ENCODE assay signal across 11 mouse cellular contexts in the genomic region with DNA sequence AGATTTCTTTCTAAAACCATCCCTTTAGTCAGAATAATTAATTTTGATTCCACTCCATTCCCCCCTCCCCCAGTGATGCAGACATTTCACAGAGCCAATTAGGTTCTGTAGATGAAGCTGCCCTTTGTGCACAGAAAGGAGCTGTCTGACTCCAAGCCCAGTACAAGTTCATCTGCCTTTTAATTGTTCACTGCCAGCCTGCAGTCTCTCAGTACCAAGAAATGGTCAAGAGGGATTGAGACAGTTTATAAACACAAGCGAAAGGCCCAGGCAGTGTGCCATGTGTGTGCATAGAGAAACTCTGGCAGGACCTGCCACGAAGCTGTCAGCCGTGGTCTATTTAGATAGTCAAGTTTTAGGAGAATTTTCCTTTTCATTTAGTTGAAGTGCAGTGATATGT.
DNase-seq lines count a peak whose midpoint lies in the region; ATAC-seq lines count a peak whose summit lies in the region.
"Had no signal": no experiment of that assay in that cellular context is flagged by ENCODE, and none has a peak within 500 bp of the region (broad histone marks: within the 10 kb centered on the region; RNA-seq: fewer than 3 reads in every experiment).

No protein-coding gene starts in this region.

- DNase-seq in kidney, adult 9 months: peak; percentile 19
- peak; percentile 73 for DNase-seq in lung, postnatal 14 days
- DNase-seq in frontal cortex, postnatal 14 days (ENCODE audit: low spot score in 2 of 2): no peak
- no peak for DNase-seq in layer of hippocampus, adult 11-12 months (ENCODE audit: low spot score)
- no peak for DNase-seq in c-Kit-positive CD71-positive TER-119-positive erythroid progenitor cells, embryonic 14.5 days (ENCODE audit: low spot score)

- no peak overlapping the region for H3K9ac ChIP-seq in kidney, embryonic 16.5 days (replicated peaks; ENCODE audit: low read length)
- no peak overlapping the region for H3K9ac ChIP-seq in forebrain, embryonic 15.5 days (replicated peaks)
- H3K9ac ChIP-seq: embryonic facial prominence, embryonic 12.5 days; midbrain, embryonic 12.5 days had no signal

- H3K4me2 ChIP-seq in kidney, embryonic 16.5 days (replicated peaks; ENCODE audit: low read depth, low read length): no peak overlapping the region
- H3K4me2 ChIP-seq in forebrain, embryonic 15.5 days (replicated peaks): no peak overlapping the region
- H3K4me2 ChIP-seq: embryonic facial prominence, embryonic 12.5 days; midbrain, embryonic 12.5 days had no signal

- no peak for ATAC-seq in kidney, embryonic 16.5 days (ENCODE audit: low FRiP score, low TSS enrichment)
- peak; percentile 60 for ATAC-seq in forebrain, embryonic 15.5 days (replicated peaks)
- ATAC-seq: Patski had no signal

- peaks cover 25% of the 10 kb centered on the region for H3K4me1 ChIP-seq in kidney, embryonic 16.5 days (ENCODE audit: insufficient read depth, low read length)
- peaks cover 15% of the 10 kb centered on the region for H3K4me1 ChIP-seq in brown adipose tissue, adult 24 weeks (ENCODE audit: control insufficient read depth, insufficient read depth, insufficient read length, low read length)
- H3K4me1 ChIP-seq in forebrain, embryonic 15.5 days: peaks cover 22% of the 10 kb centered on the region

- 73% methylated on average over 3 of the region's 3 CpGs for WGBS in kidney, embryonic 16.5 days
- 19% methylated on average over 3 of the region's 3 CpGs for WGBS in forebrain, embryonic 15.5 days

- H3K4me3 ChIP-seq in kidney, embryonic 16.5 days (ENCODE audit: low read length): no peak overlapping the region
- no peak overlapping the region for H3K4me3 ChIP-seq in brown adipose tissue, adult 24 weeks (ENCODE audit: insufficient read depth, low read depth, low read length)
- no peak overlapping the region for H3K4me3 ChIP-seq in forebrain, embryonic 15.5 days
- H3K4me3 ChIP-seq: embryonic facial prominence, embryonic 12.5 days; midbrain, embryonic 12.5 days had no signal

- H3K9me3 ChIP-seq in kidney, embryonic 16.5 days (ENCODE audit: low read length): no peaks in the 10 kb centered on the region
- H3K9me3 ChIP-seq in forebrain, embryonic 15.5 days: no peaks in the 10 kb centered on the region
- H3K9me3 ChIP-seq: embryonic facial prominence, embryonic 12.5 days; midbrain, embryonic 12.5 days had no signal

- H3K36me3 ChIP-seq in kidney, embryonic 16.5 days (ENCODE audit: insufficient read depth, low read length): no peaks in the 10 kb centered on the region
- H3K36me3 ChIP-seq in forebrain, embryonic 15.5 days: no peaks in the 10 kb centered on the region
- H3K36me3 ChIP-seq: embryonic facial prominence, embryonic 12.5 days; midbrain, embryonic 12.5 days had no signal

- no peaks in the 10 kb centered on the region for H3K27me3 ChIP-seq in kidney, embryonic 16.5 days (ENCODE audit: insufficient read depth, low read length)
- H3K27me3 ChIP-seq in forebrain, embryonic 15.5 days: no peaks in the 10 kb centered on the region
- H3K27me3 ChIP-seq: embryonic facial prominence, embryonic 12.5 days; midbrain, embryonic 12.5 days; Patski had no signal

- H3K27ac ChIP-seq in kidney, embryonic 16.5 days (ENCODE audit: low read length): no peak overlapping the region
- peak overlapping the region; percentile 26; the same call in 1 of the 2 replicates for H3K27ac ChIP-seq in brown adipose tissue, adult 24 weeks (replicated peaks; ENCODE audit: low read depth, low read length)
- H3K27ac ChIP-seq in forebrain, embryonic 15.5 days (replicated peaks): no peak overlapping the region
- H3K27ac ChIP-seq: embryonic facial prominence, embryonic 12.5 days; midbrain, embryonic 12.5 days had no signal

Comparison
In these comparisons a context has a peak if more than half of its experiments do, and no peak if none do; other contexts are left out.
1. DNase-seq: peak in kidney, adult 9 months (single experiment) and lung, postnatal 14 days (single experiment); none in frontal cortex, postnatal 14 days (0 of 2), layer of hippocampus, adult 11-12 months (single experiment) and c-Kit-positive CD71-positive TER-119-positive erythroid progenitor cells, embryonic 14.5 days (single experiment).